Mouse (Mus musculus) C2C12 (cell line): ENCODE data around the gene C2cd4c. TPM values are rescaled to one million over a fixed set of nuclear protein-coding genes. Genes with fewer than 3 reads are reported as not detected.

Source experiments
- H3K27me3 ChIP-seq: one replicate; pipeline ENCODE4 v1.6.1; 2011; ENCODE audit not compliant: control insufficient read depth, insufficient read depth, insufficient read length
- H3K36me3 ChIP-seq: one replicate; pipeline ENCODE4 v1.6.1; 2011; ENCODE audit not compliant: control insufficient read depth, insufficient read depth
- H3K4me3 ChIP-seq: one replicate; pipeline ENCODE4 v1.5.1; 2011; ENCODE audit warnings: mild to moderate bottlenecking, control low read depth; ENCODE audit not compliant: poor library complexity, insufficient read depth, severe bottlenecking
- H3K79me2 ChIP-seq: one replicate; pipeline ENCODE4 v1.6.1; 2011; ENCODE audit not compliant: control insufficient read depth, insufficient read depth
- H3K79me3 ChIP-seq: one replicate; pipeline ENCODE4 v1.6.1; 2011; ENCODE audit warnings: low read depth, control low read depth
- H3ac ChIP-seq: one replicate; pipeline ENCODE3; 2011; ENCODE audit warnings: low read depth; ENCODE audit not compliant: control insufficient read depth, insufficient read length
- CEBPB ChIP-seq: IDR thresholded peaks from one replicate; pipeline ENCODE4 v1.6.1; 2011; ENCODE audit warnings: low read depth, mild to moderate bottlenecking, control low read depth, moderate library complexity
- CTCF ChIP-seq: IDR thresholded peaks from one replicate; pipeline ENCODE4 v1.5.1; 2011; ENCODE audit not compliant: control insufficient read depth, insufficient read depth, insufficient read length
- FOSL1 ChIP-seq: IDR thresholded peaks from one replicate; pipeline ENCODE4 v1.8.0; 2011; ENCODE audit warnings: mild to moderate bottlenecking, low read length; ENCODE audit not compliant: poor library complexity, insufficient read depth, severe bottlenecking
- MAX ChIP-seq: IDR thresholded peaks from one replicate; pipeline ENCODE4 v1.6.1; 2011; ENCODE audit warnings: mild to moderate bottlenecking, control low read depth
- MYOD1 ChIP-seq: IDR thresholded peaks from one replicate; pipeline ENCODE4 v1.6.1; 2011; ENCODE audit warnings: low read depth; ENCODE audit not compliant: control insufficient read depth, insufficient read length
- MYOG ChIP-seq: IDR thresholded peaks from one replicate; pipeline ENCODE4 v1.6.1; 2011; ENCODE audit not compliant: control insufficient read depth, insufficient read length; ENCODE audit errors: extremely low read depth
- USF1 ChIP-seq: IDR thresholded peaks from one replicate; pipeline ENCODE4 v1.6.1; 2011; ENCODE audit warnings: low read depth, mild to moderate bottlenecking, control low read depth, moderate library complexity
- polyA plus RNA-seq: library from polyadenylated mRNA; unstranded; fragments of >200 nt; fragmentation: generic; extraction: Trizol; gene quantifications from one replicate; pipeline ENCODE4 v1.2.1, GENCODE M21; 2012; ENCODE audit warnings: missing spikeins

The C2cd4c gene
- polyA plus RNA-seq, 1 experiment: 0.07 TPM

GRCm38 (mm10) chr10:79574350-79574749 lies 39.5 kb downstream of the C2cd4c start:
- Histone ChIP-seq H3K79me3 (no peaks in the 10 kb centered on the region), H3K79me2 (no peaks in the 10 kb centered on the region), H3K4me3 (no peak overlapping the region), H3ac (no peak overlapping the region), H3K36me3 (no peaks in the 10 kb centered on the region), H3K27me3 (peaks cover 9% of the 10 kb centered on the region)
- TF ChIP-seq MAX: no peak
- TF ChIP-seq MYOG: no peak
- no peak for TF ChIP-seq FOSL1
- no peak for TF ChIP-seq CEBPB
- TF ChIP-seq USF1: no peak
- TF ChIP-seq CTCF: no peak
- no peak for TF ChIP-seq MYOD1

GRCm38 (mm10) chr10:79573611-79574010 lies 40.2 kb downstream of the C2cd4c start:
- Histone ChIP-seq H3K79me3 (no peaks in the 10 kb centered on the region), H3K4me3 (no peak overlapping the region), H3K79me2 (no peaks in the 10 kb centered on the region), H3K36me3 (no peaks in the 10 kb centered on the region), H3ac (no peak overlapping the region), H3K27me3 (peaks cover 2% of the 10 kb centered on the region)
- no peak for TF ChIP-seq MAX
- no peak for TF ChIP-seq MYOG
- no peak for TF ChIP-seq CTCF
- TF ChIP-seq MYOD1: no peak
- TF ChIP-seq CEBPB: no peak
- no peak for TF ChIP-seq FOSL1
- TF ChIP-seq USF1: no peak

- Histone ChIP-seq H3K79me3 (no peaks in the 10 kb centered on the region), H3K27me3 (no peaks in the 10 kb centered on the region), H3K79me2 (no peaks in the 10 kb centered on the region), H3K36me3 (no peaks in the 10 kb centered on the region), H3ac (no peak overlapping the region), H3K4me3 (no peak overlapping the region)
- no peak for TF ChIP-seq CTCF
- no peak for TF ChIP-seq FOSL1
- no peak for TF ChIP-seq MYOG
- TF ChIP-seq USF1: no peak
These were observed 42.5 kb downstream of the C2cd4c start for GRCm38 (mm10) chr10:79571314-79571713.

- TF ChIP-seq FOSL1 (no peak), CTCF (no peak), MYOD1 (no peak), CEBPB (no peak), USF1 (no peak)
- no peaks in the 10 kb centered on the region for H3K36me3 ChIP-seq
- H3K79me3 ChIP-seq: no peaks in the 10 kb centered on the region
- H3ac ChIP-seq: no peak overlapping the region
- H3K79me2 ChIP-seq: no peaks in the 10 kb centered on the region
- H3K27me3 ChIP-seq: no peaks in the 10 kb centered on the region
- H3K4me3 ChIP-seq: no peak overlapping the region
These were observed 43.9 kb downstream of the C2cd4c start for GRCm38 (mm10) chr10:79569921-79570320.

- H3K27me3 ChIP-seq: no peaks in the 10 kb centered on the region
- no peak overlapping the region for H3ac ChIP-seq
- no peaks in the 10 kb centered on the region for H3K36me3 ChIP-seq
- H3K79me3 ChIP-seq: no peaks in the 10 kb centered on the region
- peaks cover under 1% of the 10 kb centered on the region for H3K79me2 ChIP-seq
- TF ChIP-seq FOSL1 (no peak), USF1 (no peak), MAX (no peak), CTCF (no peak), CEBPB (no peak), MYOG (no peak), MYOD1 (no peak)
- H3K4me3 ChIP-seq: no peak overlapping the region
These were observed 54.1 kb downstream of the C2cd4c start for GRCm38 (mm10) chr10:79559716-79560115.

- Histone ChIP-seq H3K79me2 (peaks cover 23% of the 10 kb centered on the region), H3K79me3 (peaks cover 9% of the 10 kb centered on the region), H3K36me3 (no peaks in the 10 kb centered on the region), H3ac (no peak overlapping the region), H3K27me3 (no peaks in the 10 kb centered on the region), H3K4me3 (no peak overlapping the region)
- TF ChIP-seq CEBPB (no peak), FOSL1 (no peak), MYOG (no peak), USF1 (no peak), MAX (no peak), CTCF (no peak), MYOD1 (no peak)
These were observed 56.3 kb downstream of the C2cd4c start for GRCm38 (mm10) chr10:79557496-79557895.
